Mouse (Mus musculus) granulocyte monocyte progenitor cell, adult 5-6 weeks (primary cell): Measurements from ENCODE around the gene Pjvk. TPM values are rescaled to one million over a fixed set of nuclear protein-coding genes. Genes with fewer than 3 reads are reported as not detected.

Experiments
- ATAC-seq: replicated peaks from 2 replicates; pipeline ENCODE4 v1.8.0; 2016; ENCODE audit warnings: mild to moderate bottlenecking, moderate TSS enrichment, inconsistent platforms; ENCODE audit not compliant: poor library complexity, severe bottlenecking
- total RNA-seq, 2 experiments: library from RNA; stranded (forward) in 1 of 2; stranded (reverse) in 1 of 2; fragments of 200-712, 200-1000 nt in 1 of 2; fragments of >200 nt in 1 of 2; fragmentation: Nextera tagmentation in 1 of 2; gene quantifications; 2 replicates each; pipeline ENCODE4 v1.2.3; 2014 to 2017

The Pjvk gene
- total RNA-seq, 2 experiments from 2014 or later = not detected

DNA sequence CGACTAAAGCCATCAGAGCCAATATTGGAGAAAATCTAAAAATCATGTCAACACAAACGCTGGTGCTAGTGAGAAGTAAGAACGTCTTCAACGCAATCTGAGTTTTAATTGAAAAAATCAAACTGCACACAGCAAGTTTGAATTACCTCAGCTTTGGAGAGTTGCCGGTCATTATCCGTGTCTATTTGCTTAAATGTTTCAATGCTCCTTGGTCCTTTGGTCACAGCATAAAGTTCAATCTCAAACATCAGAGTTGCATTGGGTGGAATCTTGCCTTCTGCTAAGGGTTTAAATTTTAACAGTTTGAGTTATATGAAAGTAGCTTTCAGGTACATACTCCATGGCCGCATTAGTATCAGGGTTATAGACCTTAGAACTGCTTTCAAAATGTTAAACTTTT, 17.3 kb downstream of the Pjvk start:
- ATAC-seq = no peak

DNA sequence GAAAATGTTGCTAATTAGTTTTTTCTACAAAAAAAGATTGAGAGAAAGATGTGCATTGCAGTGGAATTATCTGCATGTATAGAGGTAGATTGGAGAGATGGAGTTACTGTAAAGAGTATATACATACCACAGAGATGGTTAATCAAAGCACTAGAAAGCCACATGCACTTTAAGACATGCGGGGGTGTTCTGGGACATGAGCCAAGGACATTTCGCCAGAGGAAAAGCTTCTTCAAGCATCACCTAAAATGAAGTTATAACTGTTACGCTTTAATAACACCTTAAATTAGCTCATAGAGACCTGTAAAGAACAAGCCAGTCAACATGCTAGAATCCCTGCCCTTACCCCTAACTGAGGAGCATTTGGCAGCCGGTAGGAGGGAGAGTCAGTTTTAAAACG, 18.9 kb downstream of the Pjvk start:
- ATAC-seq = no peak

DNA sequence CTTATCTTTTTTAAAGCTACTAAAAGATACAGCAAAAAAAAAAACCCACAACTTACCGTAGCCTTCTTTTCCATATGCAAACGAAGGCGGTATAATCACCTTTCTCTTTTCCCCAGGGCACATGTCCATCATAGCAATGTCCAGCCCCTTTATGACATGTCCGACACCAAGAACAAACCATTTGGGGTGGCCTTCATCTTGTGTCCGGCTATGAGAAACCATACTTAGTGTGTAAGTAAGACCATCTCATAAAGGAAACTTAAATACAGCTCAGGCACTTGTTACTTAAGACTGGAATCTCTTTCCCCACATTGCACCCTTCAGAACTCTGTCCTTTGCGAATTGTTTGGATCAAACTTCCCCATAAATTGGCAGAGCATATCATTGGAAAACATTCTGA, 23.4 kb downstream of the Pjvk start:
- no peak for ATAC-seq

DNA sequence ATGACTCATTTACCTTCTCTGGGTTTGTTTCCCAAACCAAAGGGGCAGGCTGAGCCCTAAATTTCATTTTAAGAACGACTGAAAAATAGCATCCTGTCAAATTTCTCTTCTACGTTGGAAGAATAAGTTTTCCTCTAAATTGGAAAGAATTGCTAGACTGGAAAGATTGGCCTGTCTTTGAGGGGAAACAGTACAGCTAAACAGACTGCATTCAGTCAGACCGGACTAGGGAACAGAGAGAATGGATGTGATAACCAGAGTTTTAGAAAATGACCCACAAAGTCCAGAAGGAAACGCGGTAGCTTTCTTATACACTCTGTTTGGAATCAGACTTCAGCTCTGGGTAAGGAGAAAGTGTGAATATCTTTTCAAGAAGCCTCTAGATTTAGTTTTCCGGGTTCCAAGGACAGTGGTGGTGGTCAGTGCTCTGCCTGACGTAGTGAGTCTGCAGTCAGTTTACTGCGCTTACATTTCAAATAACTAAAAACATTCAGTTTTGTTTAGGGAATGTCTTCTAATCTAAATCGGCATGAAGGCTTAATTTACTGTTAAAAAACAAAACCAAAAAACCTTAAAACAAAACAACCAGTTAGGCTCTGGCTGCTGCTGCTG, 24.0 kb downstream of the Pjvk start:
- no peak for ATAC-seq

DNA sequence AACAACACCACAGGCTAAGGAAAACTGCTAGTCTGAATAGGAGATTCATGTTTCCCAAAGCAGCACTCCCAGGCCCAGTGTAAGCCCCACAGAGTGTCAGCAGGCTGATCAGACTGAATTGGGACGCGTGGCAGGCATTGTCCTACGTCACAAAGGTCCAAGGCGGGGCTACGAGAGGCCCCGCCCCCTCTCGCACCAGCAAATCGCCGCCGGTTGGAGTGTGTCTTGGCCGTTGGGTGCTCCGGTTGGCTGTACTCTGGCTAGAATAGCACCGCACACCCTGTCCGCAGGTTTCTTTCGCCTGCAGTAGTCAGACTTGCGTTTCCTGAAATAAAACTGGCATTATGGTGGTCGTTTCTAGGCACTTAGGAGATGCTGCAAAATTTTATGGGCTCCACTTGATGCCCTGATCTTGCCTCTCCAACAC, 24.7 kb downstream of the Pjvk start, which contains the start of gene Fkbp7:
TSS of gene Fkbp7 (minus strand) at position 151 of the 427 bp plus-strand sequence.
- ATAC-seq = peak; percentile 79

DNA sequence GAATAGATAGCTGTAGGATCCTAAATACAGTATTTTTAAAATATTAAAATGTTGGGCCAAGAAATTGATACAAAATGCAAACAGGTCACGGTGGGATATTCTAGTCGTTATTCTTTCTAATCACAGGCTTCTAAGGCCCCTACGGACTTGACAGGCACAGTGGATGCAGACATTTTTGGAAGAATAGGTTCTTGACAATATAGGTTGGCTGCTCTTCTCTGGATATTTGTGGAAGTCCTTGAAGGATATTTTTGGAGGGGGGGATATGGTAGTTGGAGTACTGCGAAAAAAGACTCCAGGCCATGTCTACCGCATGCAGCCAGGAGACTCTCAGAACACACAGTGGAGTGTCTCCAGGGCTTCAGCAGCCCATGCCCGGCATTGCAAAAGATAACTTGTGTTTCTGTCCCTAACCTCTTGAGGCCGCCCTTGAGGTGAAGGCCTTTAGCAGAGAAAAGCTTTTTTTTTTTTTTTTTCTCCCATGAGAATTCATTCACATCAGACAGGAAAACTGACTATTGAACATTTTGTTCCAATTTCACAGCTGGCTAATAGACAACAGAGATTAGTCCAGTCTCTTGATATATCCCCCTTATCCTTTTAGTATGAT, 25.3 kb downstream of the Pjvk start:
- ATAC-seq = peak; percentile 35

DNA sequence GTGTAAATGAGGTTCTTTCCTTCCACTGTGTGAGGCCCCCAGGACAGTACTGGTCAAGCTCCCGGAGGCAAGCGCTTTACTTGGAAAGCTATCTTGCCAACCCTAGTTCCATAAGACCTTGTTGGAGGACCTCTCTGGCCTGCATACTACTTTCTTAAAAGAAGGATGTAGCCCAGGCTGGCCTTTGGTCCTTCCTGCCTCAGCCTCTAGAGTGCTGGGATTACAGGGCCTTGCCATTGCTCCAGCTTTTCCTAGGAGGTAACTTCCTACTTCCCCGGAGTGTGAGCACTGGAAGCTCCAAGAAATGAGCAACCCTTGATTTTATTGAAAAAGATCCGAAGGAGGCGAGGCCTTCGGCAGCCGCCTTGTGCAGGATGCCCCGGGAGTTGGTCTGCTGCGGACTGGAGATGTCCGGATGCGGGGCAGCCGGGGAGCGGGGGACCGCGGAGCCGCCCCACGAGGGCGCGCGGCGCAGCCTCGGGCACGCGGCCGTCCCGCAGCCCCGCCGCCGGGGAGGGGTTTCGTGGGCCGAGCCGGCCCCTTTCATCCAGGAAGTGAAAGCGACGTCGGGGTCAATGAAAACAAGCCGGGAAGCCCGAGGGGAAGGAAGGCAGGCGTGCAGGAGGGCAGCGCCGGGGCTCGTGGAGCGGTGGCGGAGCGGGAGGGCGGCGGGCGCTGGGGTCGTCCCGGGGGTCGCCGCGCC, 26.6 kb downstream of the Pjvk start, which contains the start of gene Plekha3:
TSS of gene Plekha3 (plus strand) at position 557 of the 703 bp plus-strand sequence.
- ATAC-seq = peak; percentile 59

DNA sequence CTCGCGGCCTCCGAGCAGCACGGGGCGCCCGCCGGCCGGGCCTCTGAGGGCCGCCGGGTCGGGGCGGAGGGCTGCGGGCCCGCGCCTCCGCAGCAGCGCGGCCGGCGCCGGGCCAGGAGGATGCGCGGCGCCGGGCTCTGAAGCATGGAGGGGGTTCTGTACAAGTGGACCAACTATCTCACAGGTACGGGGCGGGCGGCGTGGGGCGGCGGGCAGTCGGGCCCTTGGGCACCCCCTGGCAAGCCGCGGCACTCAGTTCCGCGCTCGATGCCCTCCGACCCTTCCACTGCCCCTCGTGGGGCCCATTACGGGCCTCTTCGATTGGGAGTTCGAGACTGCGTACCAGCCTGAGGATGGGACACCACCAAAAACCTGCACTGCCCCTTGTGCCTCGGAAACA, 27.2 kb downstream of the Pjvk start:
- no peak for ATAC-seq

DNA sequence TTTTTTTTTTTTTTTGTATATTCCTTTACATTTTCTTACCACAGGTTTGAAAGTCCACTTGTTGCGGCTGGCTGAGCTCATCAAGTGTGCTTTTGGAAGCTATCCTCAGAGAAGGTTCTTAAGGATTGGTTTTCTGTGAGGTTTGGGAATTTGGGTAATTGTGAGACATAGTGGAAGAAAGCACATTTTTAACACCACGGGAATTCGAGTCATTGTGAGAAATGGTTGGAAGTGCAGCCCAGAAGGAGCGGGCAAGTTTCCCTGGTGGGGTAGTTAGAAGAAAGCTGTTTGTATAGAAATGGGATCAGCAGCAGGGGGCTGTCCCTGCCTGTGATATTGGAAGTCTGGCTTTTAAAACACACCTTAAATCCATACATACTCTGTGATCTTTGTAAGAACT, 27.7 kb downstream of the Pjvk start:
- ATAC-seq = no peak

DNA sequence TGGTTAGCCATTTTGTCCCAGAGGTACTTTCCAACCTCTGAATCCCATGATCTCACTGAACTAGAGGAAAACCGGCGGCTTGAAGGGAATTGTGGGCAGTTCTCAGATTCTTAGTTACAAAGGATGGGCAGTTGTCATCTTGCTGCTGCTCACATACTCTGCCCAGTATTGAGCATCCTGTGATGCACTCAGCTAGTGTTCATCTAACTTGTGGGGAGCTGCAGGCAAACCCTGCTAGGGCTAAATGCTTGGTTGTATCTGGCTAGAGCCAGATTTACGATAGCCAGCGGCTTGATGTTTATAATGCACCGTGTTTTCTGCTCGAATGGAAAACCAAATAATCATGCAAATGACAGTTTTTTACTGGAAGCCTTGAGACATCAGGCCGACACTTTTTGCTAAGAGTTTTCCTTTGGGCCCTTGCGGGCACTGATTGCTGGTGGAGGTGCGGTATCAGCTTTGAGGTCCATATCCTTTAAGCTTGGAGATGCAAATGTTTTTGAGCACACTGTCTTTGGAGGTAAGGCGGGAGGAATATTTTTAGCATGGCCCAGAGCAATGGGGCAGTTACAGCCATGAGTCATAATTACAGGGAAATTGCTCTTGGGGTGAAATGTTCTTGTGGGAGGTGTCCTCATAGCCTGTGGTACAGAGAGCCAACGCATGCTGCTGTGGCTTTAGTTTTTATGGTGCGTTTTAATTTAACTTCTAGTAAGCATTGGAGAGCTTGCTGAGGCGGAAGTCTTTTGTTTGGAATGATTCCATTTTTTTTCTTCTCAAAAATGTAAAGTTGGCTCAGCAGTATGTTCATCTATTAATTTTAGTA, 28.3 kb downstream of the Pjvk start:
- 0 out of 2 replicates have a peak, but pooled peaks have one; percentile 16 for ATAC-seq

DNA sequence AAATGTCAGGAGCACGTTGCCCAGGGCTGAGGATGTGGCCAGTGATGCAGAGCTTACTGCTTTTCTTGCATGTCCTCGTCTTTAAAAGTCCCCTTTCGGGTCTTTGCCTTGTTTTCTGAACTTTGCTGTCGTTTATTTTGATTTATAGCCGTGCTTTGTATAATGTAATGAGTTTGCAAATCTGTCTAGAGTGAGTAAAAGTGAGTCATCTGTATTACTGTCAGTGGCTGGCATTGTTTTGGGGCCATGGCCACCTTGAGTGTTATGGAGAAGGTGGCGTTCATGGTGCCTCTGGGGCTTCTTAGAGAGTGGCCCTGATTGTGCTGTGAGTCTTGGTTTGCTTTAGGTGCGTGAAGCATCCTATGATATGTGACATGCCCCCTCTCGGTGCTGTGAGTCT, 34.0 kb downstream of the Pjvk start:
- no peak for ATAC-seq

DNA sequence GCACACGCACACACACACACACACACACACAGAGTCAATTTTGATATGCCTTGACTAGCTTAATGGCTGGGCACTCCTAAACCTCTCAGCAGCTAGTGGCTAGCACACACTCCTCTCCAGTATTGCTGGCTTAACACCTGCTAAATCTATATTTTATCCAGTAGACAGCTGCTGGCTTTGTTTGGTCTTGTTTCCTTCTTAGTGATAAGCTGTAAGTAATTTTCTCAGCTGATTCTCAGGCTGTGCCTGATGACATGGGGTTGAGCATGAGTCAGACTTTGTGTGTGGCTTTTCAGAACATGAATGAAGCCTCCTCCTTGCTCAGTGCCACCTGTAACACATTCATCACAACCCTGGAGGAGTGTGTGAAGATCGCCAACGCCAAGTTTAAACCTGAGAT, 38.7 kb downstream of the Pjvk start:
- ATAC-seq = no peak

DNA sequence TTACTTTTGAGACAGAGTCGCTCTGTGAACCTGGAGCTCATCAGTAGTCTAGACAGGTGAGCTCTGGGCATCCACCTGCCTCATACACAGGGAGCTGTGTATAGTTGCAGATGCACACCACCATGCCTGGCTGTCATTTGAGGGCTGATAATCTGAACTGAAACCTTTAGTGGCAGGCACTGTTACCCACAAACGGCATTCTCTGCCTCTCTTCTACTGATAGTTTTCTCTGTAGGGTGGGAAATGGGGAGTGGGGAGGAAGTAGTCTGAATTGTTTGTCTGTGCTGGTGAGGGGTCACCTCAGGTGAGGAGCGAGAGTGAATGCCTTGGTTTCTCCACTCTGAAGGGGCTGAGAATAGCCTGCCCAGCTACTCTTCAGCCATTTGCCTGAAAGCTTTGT, 39.3 kb downstream of the Pjvk start:
- ATAC-seq = no peak

DNA sequence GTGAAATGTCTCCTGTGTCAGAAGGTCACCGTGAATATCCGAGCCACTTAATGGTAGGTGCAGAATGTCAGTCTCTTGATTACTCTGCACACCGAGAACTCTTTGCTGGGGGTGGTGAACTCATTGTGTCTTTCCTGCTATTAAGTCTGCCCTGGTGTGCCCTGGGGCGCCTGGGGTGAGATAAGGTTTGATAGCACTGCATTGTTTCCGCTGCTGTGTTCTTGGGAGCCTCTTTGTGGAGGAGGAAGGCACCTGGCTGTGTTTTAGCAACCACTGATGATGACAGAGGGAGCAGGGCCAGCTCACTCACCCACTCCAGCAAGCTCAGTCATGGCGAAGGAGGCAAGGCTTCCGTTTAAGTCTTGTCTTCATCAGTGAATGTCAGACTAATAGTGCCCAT, 39.9 kb downstream of the Pjvk start:
- ATAC-seq = no peak

DNA sequence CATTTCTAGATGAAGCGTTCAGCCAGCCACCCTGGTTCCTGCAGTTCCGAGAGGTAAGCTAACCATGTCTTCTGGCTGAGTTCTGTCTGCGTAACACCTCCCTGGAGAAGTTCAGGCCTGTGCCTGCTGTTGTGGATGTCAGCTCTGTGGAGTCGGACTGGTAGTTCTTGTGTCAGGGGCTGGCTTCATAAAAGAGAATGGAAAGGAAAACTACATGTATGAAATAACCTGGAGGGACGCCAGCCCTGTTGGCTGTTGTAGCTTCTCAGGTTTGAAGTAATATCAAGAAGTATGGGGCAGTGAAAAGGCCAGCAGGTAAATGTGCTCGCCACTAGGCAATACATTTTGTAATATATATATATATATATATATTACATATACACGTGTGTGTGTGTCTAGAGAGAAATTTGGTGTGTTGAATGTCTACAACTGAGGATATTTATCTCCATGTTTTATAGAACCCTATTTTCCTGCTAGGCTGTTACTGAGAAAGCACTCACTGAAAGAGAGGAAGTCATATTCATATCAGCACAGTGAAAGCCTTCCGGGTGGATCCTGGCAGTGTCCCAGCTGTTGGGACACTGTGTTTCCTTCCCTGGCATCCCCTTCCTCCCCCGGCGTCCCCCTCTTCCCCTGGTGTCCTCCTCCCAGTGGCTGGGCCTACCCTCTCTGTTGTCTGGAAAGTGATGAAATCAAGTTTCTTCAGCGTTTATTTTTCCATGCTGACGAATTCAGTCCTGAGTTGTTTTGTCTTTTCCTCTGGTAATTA, 42.3 kb downstream of the Pjvk start:
- peak; percentile 99 for ATAC-seq

DNA sequence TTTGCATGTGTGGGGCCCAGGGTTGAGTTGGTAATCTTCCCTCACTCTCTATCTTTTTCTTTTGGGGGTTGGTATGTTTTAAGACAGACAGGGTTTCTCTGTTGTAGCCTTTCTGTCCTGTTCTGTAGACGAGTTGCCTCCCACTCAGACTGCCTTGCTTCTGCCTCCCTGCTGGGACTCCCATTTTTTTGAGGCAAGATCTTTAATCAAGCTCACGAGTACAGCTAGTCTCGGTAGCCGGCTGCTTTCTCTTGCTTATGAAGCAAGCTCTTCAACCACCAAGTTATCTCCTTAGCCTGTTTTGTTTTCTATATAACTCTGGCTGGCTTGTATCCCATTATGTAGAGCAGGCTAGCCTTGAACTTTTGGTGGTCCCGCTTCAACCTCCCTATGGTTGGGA, 45.5 kb downstream of the Pjvk start:
- no peak for ATAC-seq

DNA sequence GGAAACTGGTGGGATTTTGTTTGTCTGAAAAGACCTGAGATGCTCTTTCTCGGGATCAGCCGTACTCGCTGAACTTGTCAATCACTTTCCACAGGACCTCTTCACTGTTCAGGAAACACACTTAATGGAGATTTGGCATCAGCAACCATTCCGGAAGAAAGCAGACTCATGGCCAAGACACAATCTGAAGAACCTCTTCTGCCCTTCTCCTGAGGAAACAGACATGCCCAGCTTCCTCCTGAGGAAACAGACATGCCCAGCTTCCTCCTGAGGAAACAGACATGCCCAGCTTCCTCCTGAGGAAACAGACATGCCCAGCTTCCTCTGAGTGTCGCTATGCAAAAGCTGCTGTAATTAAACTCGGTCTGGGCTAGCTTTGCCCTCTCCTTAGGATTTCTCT, 47.0 kb downstream of the Pjvk start:
- peak; percentile 22; the same call in 1 of the 2 replicates for ATAC-seq

DNA sequence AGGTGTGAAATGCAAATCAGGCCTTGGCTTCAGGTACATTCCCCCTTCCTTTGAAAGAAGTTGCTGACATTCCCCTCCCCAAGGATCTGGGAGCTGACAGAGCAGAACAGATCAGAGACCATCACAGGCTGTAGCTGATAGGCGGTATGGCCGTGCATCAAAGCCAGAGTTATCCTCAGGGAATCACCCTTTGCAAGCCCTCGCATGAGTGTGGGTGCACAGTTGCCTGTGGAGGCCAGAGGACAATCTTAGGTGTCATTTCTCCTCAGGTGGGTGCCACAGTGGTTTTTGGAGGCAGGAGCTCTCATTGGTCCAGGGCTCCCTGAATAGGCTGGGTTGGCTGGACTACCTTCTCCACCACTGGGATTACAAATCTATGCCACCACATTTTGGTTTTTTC, 53.9 kb downstream of the Pjvk start:
- no peak for ATAC-seq

DNA sequence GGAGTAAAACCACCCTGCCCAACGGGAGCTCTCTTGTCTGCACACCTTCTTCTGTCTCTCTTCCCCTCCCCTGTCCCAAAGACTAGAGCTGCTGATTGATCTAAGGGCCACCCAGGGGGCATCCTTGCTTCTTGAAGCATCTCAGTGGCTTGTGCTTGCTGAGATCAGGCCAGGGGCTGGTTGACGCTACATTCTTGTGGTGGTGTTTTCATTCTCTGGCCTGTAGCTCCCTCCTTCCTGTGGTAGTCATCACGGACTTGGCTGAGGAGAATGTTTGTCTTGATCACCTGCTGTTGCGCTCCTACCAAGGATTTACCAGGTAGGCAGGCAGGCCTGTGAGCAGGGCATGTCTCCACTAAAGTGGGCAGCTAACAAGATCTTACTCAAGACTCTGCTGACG, 54.5 kb downstream of the Pjvk start:
- ATAC-seq = no peak

DNA sequence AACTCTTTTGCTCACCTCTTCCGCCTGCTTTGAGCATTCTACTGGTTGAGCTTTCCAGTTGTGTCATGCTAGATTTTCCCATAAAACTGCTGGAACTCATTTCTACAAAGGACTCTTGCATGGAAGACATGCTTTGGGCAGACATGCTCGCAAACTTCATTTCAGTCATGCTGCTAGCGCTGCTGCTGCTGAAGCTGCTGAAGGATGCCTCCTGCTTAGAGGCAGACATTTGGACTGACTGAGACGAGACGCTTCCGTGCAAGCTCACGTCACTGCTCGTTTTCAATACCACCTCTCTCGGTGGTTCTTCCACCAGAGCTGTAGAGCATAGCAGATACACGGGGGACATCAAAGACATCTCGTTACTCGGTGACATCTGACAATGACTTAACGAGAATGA, 57.4 kb downstream of the Pjvk start:
- no peak for ATAC-seq
